Mouse (Mus musculus): ENCODE results near the gene Mcfd2. TPM values are rescaled to one million over a fixed set of nuclear protein-coding genes. Genes with fewer than 3 reads are reported as not detected.

Mcfd2 gene
- polyA plus RNA-seq, 1 experiment from 2014 or later: 94.4 TPM

Other genes starting within 250 kb of the Mcfd2 start
- 13.7 and 14.2 TPM in 2 replicates for gene Pigf, start 240.5 kb downstream of the Mcfd2 start, polyA plus RNA-seq (2015; fragmentation: Nextera tagmentation; extraction: Ambion mirVana)
- 106 and 120 TPM in 2 replicates for gene Cript, start 240.4 kb downstream of the Mcfd2 start, polyA plus RNA-seq (2015; fragmentation: Nextera tagmentation; extraction: Ambion mirVana)
- 10.8 and 12.1 TPM in 2 replicates for gene Socs5, start 158.3 kb downstream of the Mcfd2 start, polyA plus RNA-seq (2015; fragmentation: Nextera tagmentation; extraction: Ambion mirVana)
- 3.9 and 6.2 TPM in 2 replicates for gene Ttc7, start 17.0 kb upstream of the Mcfd2 start, polyA plus RNA-seq (2015; fragmentation: Nextera tagmentation; extraction: Ambion mirVana)
- gene Stpg4, start 161.8 kb upstream of the Mcfd2 start, polyA plus RNA-seq (2015; fragmentation: Nextera tagmentation; extraction: Ambion mirVana): not detected in 2 replicates
- gene Calm2, start 181.0 kb upstream of the Mcfd2 start, polyA plus RNA-seq (2015; fragmentation: Nextera tagmentation; extraction: Ambion mirVana): 540 and 580 TPM in 2 replicates

Measured in heart, embryonic 16.5 days (tissue).